Mouse (Mus musculus): ENCODE measurements around the gene Tmem19. TPM values are rescaled to one million over a fixed set of nuclear protein-coding genes. Genes with fewer than 3 reads are reported as not detected.
"Not testable (repeated sequence)": the region's sequence is repeated elsewhere in the genome, so short reads cannot be mapped to it uniquely, and the experiment has no call there.

Gene Tmem19
- polyA plus RNA-seq, 1 experiment: 28.3 TPM

DNA sequence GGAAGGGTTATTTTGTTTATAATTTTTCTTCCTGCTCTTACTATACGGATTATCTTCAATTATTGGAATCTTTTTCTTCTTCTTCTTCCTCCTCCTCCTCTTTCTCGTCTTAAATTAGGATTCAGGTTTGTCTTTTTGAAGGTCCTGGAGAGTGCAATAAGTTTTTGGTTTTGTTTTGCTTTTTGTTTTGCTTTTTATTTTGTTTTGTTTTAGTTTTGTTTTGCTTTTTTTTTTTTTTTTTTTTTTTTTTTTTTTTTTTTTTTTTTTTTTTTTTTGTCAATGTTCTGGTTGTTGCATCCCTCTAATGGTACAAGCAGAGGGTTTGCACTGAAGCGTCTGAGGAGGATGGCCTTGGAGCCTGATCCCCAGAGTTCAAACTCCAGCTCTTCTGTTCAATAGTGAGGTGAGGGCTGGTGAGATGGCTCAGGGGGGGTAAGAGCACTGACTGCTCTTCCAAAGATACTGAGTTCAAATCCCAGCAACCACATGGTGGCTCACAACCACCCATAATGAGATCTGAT lies 33.2 kb downstream of the Tmem19 start:
- H3K4me3 ChIP-seq (ENCODE audit: low read depth, low read length): no peak overlapping the region
- TF ChIP-seq EP300 (IDR thresholded peaks at IDR 0.05; ENCODE audit: insufficient read depth, low read depth, low read length) (no peak), POLR2A (IDR thresholded peaks at IDR 0.05; ENCODE audit: insufficient read depth, low read length) (no peak), CTCF (IDR thresholded peaks at IDR 0.05; ENCODE audit: low read depth, low read length) (no peak)
- no peak overlapping the region for H3K9ac ChIP-seq (ENCODE audit: low read depth, poor library complexity, severe bottlenecking)
- H3K27me3 ChIP-seq (ENCODE audit: control insufficient read depth, insufficient read depth, low read length, poor library complexity, severe bottlenecking): no peaks in the 10 kb centered on the region
- H3K4me1 ChIP-seq (ENCODE audit: control insufficient read depth, insufficient read depth, low read length): no peaks in the 10 kb centered on the region
- no peaks in the 10 kb centered on the region for H3K9me3 ChIP-seq (replicated peaks; ENCODE audit: control insufficient read depth, insufficient read depth, low read length, poor library complexity, severe bottlenecking)
- no peak overlapping the region for H3K27ac ChIP-seq (ENCODE audit: insufficient read depth, low read length)
- H3K36me3 ChIP-seq (ENCODE audit: control insufficient read depth, insufficient read depth, low read length, poor library complexity, severe bottlenecking): no peaks in the 10 kb centered on the region

DNA sequence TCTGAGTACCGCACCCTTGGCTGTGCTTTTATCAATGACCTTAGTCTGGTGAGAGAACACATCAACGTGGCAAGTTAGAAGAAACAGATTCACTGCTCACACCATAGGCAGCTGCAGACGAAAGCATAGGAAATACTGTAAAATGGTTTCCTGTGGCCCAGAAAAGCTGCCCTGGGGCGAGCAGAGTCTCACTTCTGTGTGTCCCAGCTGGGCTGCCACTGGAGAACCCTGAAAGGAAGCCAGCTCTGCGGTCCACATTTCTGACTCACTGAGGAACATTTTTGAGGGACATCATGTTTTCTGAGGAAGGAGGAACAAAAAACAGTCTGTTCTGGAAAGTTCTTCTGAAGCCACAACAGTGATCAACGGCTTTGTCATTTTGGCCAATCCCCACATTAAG lies 33.8 kb downstream of the Tmem19 start:
- Histone ChIP-seq H3K4me3 (ENCODE audit: low read depth, low read length) (no peak overlapping the region), H3K27ac (ENCODE audit: insufficient read depth, low read length) (no peak overlapping the region), H3K4me1 (ENCODE audit: control insufficient read depth, insufficient read depth, low read length) (no peaks in the 10 kb centered on the region), H3K36me3 (ENCODE audit: control insufficient read depth, insufficient read depth, low read length, poor library complexity, severe bottlenecking) (no peaks in the 10 kb centered on the region), H3K9ac (ENCODE audit: low read depth, poor library complexity, severe bottlenecking) (no peak overlapping the region), H3K27me3 (ENCODE audit: control insufficient read depth, insufficient read depth, low read length, poor library complexity, severe bottlenecking) (no peaks in the 10 kb centered on the region), H3K9me3 (replicated peaks; ENCODE audit: control insufficient read depth, insufficient read depth, low read length, poor library complexity, severe bottlenecking) (no peaks in the 10 kb centered on the region)
- TF ChIP-seq CTCF (IDR thresholded peaks at IDR 0.05; ENCODE audit: low read depth, low read length): no peak
- no peak for TF ChIP-seq EP300 (IDR thresholded peaks at IDR 0.05; ENCODE audit: insufficient read depth, low read depth, low read length)

DNA sequence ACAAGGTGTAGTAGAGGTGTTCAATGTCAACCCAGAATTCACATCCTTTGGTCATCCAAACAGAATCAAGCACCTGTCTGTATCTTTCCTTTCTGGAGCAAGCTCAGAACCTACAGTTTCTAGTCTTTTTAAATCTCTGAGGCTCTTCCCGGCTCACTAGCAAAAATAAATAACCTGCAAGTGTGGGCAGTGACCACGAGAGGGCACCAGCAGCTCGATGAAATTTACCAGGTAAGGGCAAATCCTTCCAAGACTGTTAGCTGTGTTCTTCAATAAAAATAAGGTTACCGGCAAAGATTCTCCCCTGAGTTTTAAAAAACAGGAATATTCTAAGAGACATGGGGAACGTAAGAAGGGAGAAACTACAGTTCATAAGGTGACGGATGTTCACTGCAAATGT lies 39.0 kb downstream of the Tmem19 start:
- H3K27ac ChIP-seq (ENCODE audit: insufficient read depth, low read length): no peak overlapping the region
- H3K9ac ChIP-seq (ENCODE audit: low read depth, poor library complexity, severe bottlenecking): no peak overlapping the region
- no peaks in the 10 kb centered on the region for H3K9me3 ChIP-seq (replicated peaks; ENCODE audit: control insufficient read depth, insufficient read depth, low read length, poor library complexity, severe bottlenecking)
- no peaks in the 10 kb centered on the region for H3K27me3 ChIP-seq (ENCODE audit: control insufficient read depth, insufficient read depth, low read length, poor library complexity, severe bottlenecking)
- no peak for TF ChIP-seq POLR2A (IDR thresholded peaks at IDR 0.05; ENCODE audit: insufficient read depth, low read length)
- peak; percentile 67 for TF ChIP-seq CTCF (IDR thresholded peaks at IDR 0.05; ENCODE audit: low read depth, low read length)
- no peaks in the 10 kb centered on the region for H3K36me3 ChIP-seq (ENCODE audit: control insufficient read depth, insufficient read depth, low read length, poor library complexity, severe bottlenecking)
- no peaks in the 10 kb centered on the region for H3K4me1 ChIP-seq (ENCODE audit: control insufficient read depth, insufficient read depth, low read length)
- H3K4me3 ChIP-seq (ENCODE audit: low read depth, low read length): no peak overlapping the region

DNA sequence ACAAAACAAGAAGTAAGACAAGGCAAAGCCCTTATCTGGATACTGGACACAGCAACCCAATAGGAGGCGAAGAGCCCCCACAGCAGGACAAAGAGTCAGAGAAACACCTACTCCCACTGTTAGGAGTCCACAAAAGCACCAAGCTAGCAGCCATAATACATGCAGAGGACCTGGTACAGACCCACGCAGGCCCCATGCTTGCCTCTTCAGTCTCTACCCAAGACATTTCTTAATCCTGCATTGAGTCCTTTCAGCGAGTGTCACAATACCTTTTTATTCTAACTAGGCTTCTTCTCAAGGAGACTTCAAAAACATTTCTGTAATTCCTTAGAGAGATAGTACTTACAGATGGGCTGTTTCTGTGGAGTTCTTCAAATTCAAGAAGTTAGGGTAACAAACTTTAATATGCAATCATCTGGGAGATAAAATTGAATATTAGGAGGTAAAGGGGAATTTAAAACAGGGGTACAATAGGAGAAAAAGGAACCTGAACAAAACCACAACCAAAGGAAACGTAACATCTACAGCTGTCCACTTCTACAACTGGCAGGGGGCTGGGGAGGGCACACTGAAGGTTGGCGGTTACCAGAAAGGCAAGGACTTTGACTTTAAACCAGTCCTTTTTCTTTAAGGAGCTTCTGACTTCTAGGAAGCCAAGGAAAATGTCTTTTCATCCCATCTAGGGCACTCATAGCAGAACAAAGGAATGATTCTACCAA lies 40.8 kb downstream of the Tmem19 start:
- H3K27ac ChIP-seq (ENCODE audit: insufficient read depth, low read length): no peak overlapping the region
- no peaks in the 10 kb centered on the region for H3K27me3 ChIP-seq (ENCODE audit: control insufficient read depth, insufficient read depth, low read length, poor library complexity, severe bottlenecking)
- no peaks in the 10 kb centered on the region for H3K36me3 ChIP-seq (ENCODE audit: control insufficient read depth, insufficient read depth, low read length, poor library complexity, severe bottlenecking)
- no peaks in the 10 kb centered on the region for H3K9me3 ChIP-seq (replicated peaks; ENCODE audit: control insufficient read depth, insufficient read depth, low read length, poor library complexity, severe bottlenecking)
- TF ChIP-seq POLR2A (IDR thresholded peaks at IDR 0.05; ENCODE audit: insufficient read depth, low read length) (no peak), EP300 (IDR thresholded peaks at IDR 0.05; ENCODE audit: insufficient read depth, low read depth, low read length) (no peak), CTCF (IDR thresholded peaks at IDR 0.05; ENCODE audit: low read depth, low read length) (no peak)
- H3K4me3 ChIP-seq (ENCODE audit: low read depth, low read length): no peak overlapping the region
- H3K4me1 ChIP-seq (ENCODE audit: control insufficient read depth, insufficient read depth, low read length): no peaks in the 10 kb centered on the region
- H3K9ac ChIP-seq (ENCODE audit: low read depth, poor library complexity, severe bottlenecking): no peak overlapping the region

GRCm38 (mm10) chr10:115318388-115318787 lies 43.9 kb downstream of the Tmem19 start:
- not testable (repeated sequence) for H3K9ac ChIP-seq (ENCODE audit: low read depth, poor library complexity, severe bottlenecking); H3K9me3 ChIP-seq (replicated peaks; ENCODE audit: control insufficient read depth, insufficient read depth, low read length, poor library complexity, severe bottlenecking); H3K27ac ChIP-seq (ENCODE audit: insufficient read depth, low read length); H3K4me1 ChIP-seq (ENCODE audit: control insufficient read depth, insufficient read depth, low read length); H3K4me3 ChIP-seq (ENCODE audit: low read depth, low read length); H3K36me3 ChIP-seq (ENCODE audit: control insufficient read depth, insufficient read depth, low read length, poor library complexity, severe bottlenecking); H3K27me3 ChIP-seq (ENCODE audit: control insufficient read depth, insufficient read depth, low read length, poor library complexity, severe bottlenecking)

- Histone ChIP-seq H3K27me3 (ENCODE audit: control insufficient read depth, insufficient read depth, low read length, poor library complexity, severe bottlenecking) (no peaks in the 10 kb centered on the region), H3K9me3 (replicated peaks; ENCODE audit: control insufficient read depth, insufficient read depth, low read length, poor library complexity, severe bottlenecking) (no peaks in the 10 kb centered on the region), H3K36me3 (ENCODE audit: control insufficient read depth, insufficient read depth, low read length, poor library complexity, severe bottlenecking) (no peaks in the 10 kb centered on the region; the same call in 1 of the 2 replicates), H3K4me3 (ENCODE audit: low read depth, low read length) (no peak overlapping the region), H3K9ac (ENCODE audit: low read depth, poor library complexity, severe bottlenecking) (peak overlapping the region; percentile 91), H3K27ac (ENCODE audit: insufficient read depth, low read length) (peak overlapping the region; percentile 88), H3K4me1 (ENCODE audit: control insufficient read depth, insufficient read depth, low read length) (peaks cover 2% of the 10 kb centered on the region)
- TF ChIP-seq CTCF (IDR thresholded peaks at IDR 0.05; ENCODE audit: low read depth, low read length): no peak
- TF ChIP-seq POLR2A (IDR thresholded peaks at IDR 0.05; ENCODE audit: insufficient read depth, low read length): no peak
- TF ChIP-seq EP300 (IDR thresholded peaks at IDR 0.05; ENCODE audit: insufficient read depth, low read depth, low read length): no peak
Measured at GRCm38 (mm10) chr10:115316313-115316712, 46.0 kb downstream of the Tmem19 start.
